Mouse (Mus musculus): Measurements from ENCODE around the gene Man2b2. TPM values are rescaled to one million over a fixed set of nuclear protein-coding genes. Genes with fewer than 3 reads are reported as not detected.

Gene Man2b2
- total RNA-seq, 2 experiments from 2014 or later = 29.6 to 30.6 TPM

- no peak for DNase-seq (ENCODE audit: low spot score in 2 of 2)
Measured at GRCm38 (mm10) chr5:36778901-36779300, 51.6 kb downstream of the Man2b2 start.

GRCm38 (mm10) chr5:36777186-36777585, 53.3 kb downstream of the Man2b2 start:
- intact Hi-C loops (cut with DNase I) = no loop called here
- DNase-seq (ENCODE audit: low spot score in 2 of 2) = no peak

More at GRCm38 (mm10) chr5:36778901-36779300, 51.6 kb downstream of the Man2b2 start:
- intact Hi-C loops (cut with DNase I) = no loop called here

GRCm38 (mm10) chr5:36776021-36776575, 54.4 kb downstream of the Man2b2 start:
- DNase-seq (ENCODE audit: low spot score in 2 of 2) = no peak
- intact Hi-C loops (cut with DNase I) = no loop called here

GRCm38 (mm10) chr5:36775317-36775716, 55.1 kb downstream of the Man2b2 start:
- intact Hi-C loops (cut with DNase I) = no loop called here
- no peak for DNase-seq (ENCODE audit: low spot score in 2 of 2)

- intact Hi-C loops (cut with DNase I) = no loop called here
- no peak for DNase-seq (ENCODE audit: low spot score in 2 of 2)
Measured at GRCm38 (mm10) chr5:36772586-36772985, 57.9 kb downstream of the Man2b2 start.

GRCm38 (mm10) chr5:36769603-36770002, 60.9 kb downstream of the Man2b2 start:
- no peak for DNase-seq (ENCODE audit: low spot score in 2 of 2)
- intact Hi-C loops (cut with DNase I) = no loop called here

- no peak for DNase-seq (ENCODE audit: low spot score in 2 of 2)
- intact Hi-C loops (cut with DNase I) = no loop called here
Measured at GRCm38 (mm10) chr5:36766958-36767703, 63.3 kb downstream of the Man2b2 start.

DNA sequence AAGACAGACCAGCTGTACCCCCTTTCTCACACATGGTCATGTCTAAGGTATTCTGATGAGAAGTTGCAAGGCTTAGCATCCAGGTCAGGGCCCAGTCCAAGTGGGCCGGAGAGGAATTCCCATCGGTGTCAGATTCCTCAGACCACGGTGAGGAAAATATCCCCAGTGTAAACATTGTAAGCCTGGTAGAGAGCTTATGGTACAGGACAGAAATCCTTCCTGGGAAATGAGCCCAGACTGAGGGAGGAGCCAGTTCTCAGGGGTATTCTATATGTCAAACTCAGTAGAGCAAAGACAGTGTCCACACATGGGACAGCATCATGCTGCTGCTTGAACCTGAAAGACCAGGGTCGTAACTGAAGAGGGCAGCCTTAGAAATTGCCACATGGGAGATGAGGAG, 70.6 kb downstream of the Man2b2 start:
- DNase-seq (ENCODE audit: low spot score in 2 of 2) = no peak
- intact Hi-C loops (cut with DNase I) = no loop called here

GRCm38 (mm10) chr5:36757033-36757432, 73.4 kb downstream of the Man2b2 start:
- intact Hi-C loops (cut with DNase I) = no loop called here
- no peak for DNase-seq (ENCODE audit: low spot score in 2 of 2)

Other genes starting within 250 kb of the Man2b2 start
- gene Tbc1d14, start 237.4 kb downstream of the Man2b2 start, total RNA-seq (2021) = 10 to 100 TPM; 73.1 to 79.2 TPM
- 100 to 1,000 TPM in 1 of 2 experiments, 10 to 100 TPM in 1; 90.2 to 105 TPM for gene D5Ertd579e, start 134.6 kb downstream of the Man2b2 start, total RNA-seq (2021)
- 10 to 100 TPM; 17.3 to 22.5 TPM for gene Bloc1s4, start 82.0 kb downstream of the Man2b2 start, total RNA-seq (2021)
- 100 to 1,000 TPM; 404 to 446 TPM for gene Mrfap1, start 33.9 kb downstream of the Man2b2 start, total RNA-seq (2021)
- 100 to 1,000 TPM; 464 to 526 TPM for gene Ppp2r2c, start 37.9 kb upstream of the Man2b2 start, total RNA-seq (2021)
- gene Wfs1, start 158.6 kb upstream of the Man2b2 start, total RNA-seq (2021) = 100 to 1,000 TPM; 123 to 148 TPM

Data from left cerebral cortex, postnatal 36 days (tissue).